Mouse (Mus musculus) midbrain, embryonic 10.5 days (tissue): ENCODE measurements around the gene Plxna2. TPM values are rescaled to one million over a fixed set of nuclear protein-coding genes. Genes with fewer than 3 reads are reported as not detected.

Experiments
- DNase-seq: peaks from one replicate; pipeline ENCODE4 v3.0.0-alpha.2; 2017; ENCODE audit warnings: low spot score
- H3K27ac ChIP-seq: fragments of 300-500 bp; sonication (generic); replicated peaks from 2 replicates; pipeline ENCODE4 v1.5.1; 2016; ENCODE audit warnings: mild to moderate bottlenecking
- H3K27me3 ChIP-seq: fragments of 300-500 bp; sonication (generic); 2 replicates; pipeline ENCODE4 v1.6.1; 2016; ENCODE audit warnings: low read depth, mild to moderate bottlenecking; ENCODE audit not compliant: poor library complexity, severe bottlenecking
- H3K36me3 ChIP-seq: fragments of 300-500 bp; sonication (generic); 2 replicates; pipeline ENCODE4 v1.6.1; 2016; ENCODE audit warnings: mild to moderate bottlenecking, moderate library complexity
- H3K4me1 ChIP-seq: fragments of 300-500 bp; sonication (generic); 2 replicates; pipeline ENCODE4 v1.6.1; 2016
- H3K4me3 ChIP-seq: fragments of 300-500 bp; sonication (generic); 2 replicates; pipeline ENCODE4 v1.5.1; 2016; ENCODE audit warnings: mild to moderate bottlenecking, moderate library complexity
- H3K9me3 ChIP-seq: fragments of 300-500 bp; sonication (generic); replicated peaks from 2 replicates; pipeline ENCODE4 v1.6.1; 2016; ENCODE audit warnings: mild to moderate bottlenecking
- WGBS: fragments of 180-500 bp; shearing (Covaris S2); methylation state at CpG from one replicate; pipeline ENCODE4 v1.1.7; 2016; 5-methylcytosine and 5-hydroxymethylcytosine counted together
- polyA plus RNA-seq: library from polyadenylated mRNA; unstranded; fragments of >200 nt; fragmentation: Nextera tagmentation; extraction: Ambion mirVana; gene quantifications from 2 replicates; pipeline ENCODE4 v1.2.1, GENCODE M21; 2016

Plxna2 gene
- polyA plus RNA-seq, 1 experiment from 2014 or later = 9.2 TPM

GRCm38 (mm10) chr1:194626109-194626508, 8.1 kb downstream of the Plxna2 start:
- Histone ChIP-seq H3K36me3 (no peaks in the 10 kb centered on the region), H3K4me1 (peaks cover 100% of the 10 kb centered on the region), H3K4me3 (no peak overlapping the region), H3K9me3 (no peaks in the 10 kb centered on the region), H3K27me3 (peaks cover 19% of the 10 kb centered on the region; the same call in 1 of the 2 replicates), H3K27ac (no peak overlapping the region)
- WGBS = 94% methylated on average over 2 of the region's 2 CpGs
- no peak for DNase-seq

- Histone ChIP-seq H3K27ac (peak overlapping the region; percentile 78; the same call in 1 of the 2 replicates), H3K4me3 (no peak overlapping the region), H3K4me1 (peaks cover 100% of the 10 kb centered on the region), H3K36me3 (no peaks in the 10 kb centered on the region), H3K27me3 (peaks cover 12% of the 10 kb centered on the region; the same call in 1 of the 2 replicates), H3K9me3 (no peaks in the 10 kb centered on the region)
- no peak for DNase-seq
Measured at GRCm38 (mm10) chr1:194627286-194627685, 9.3 kb downstream of the Plxna2 start.

GRCm38 (mm10) chr1:194629135-194629689, 11.2 kb downstream of the Plxna2 start:
- Histone ChIP-seq H3K4me3 (no peak overlapping the region), H3K27me3 (0 out of 2 replicates have a peak, but pooled peaks cover 18% of the 10 kb centered on the region), H3K4me1 (peaks cover 84% of the 10 kb centered on the region), H3K27ac (peak overlapping the region; percentile 78), H3K9me3 (no peaks in the 10 kb centered on the region), H3K36me3 (no peaks in the 10 kb centered on the region)
- 6% methylated on average over 2 of the region's 2 CpGs for WGBS
- peak; percentile 74 for DNase-seq

GRCm38 (mm10) chr1:194630498-194631056, 12.6 kb downstream of the Plxna2 start:
- WGBS = 56% methylated on average over 1 of the region's 1 CpGs
- Histone ChIP-seq H3K4me3 (no peak overlapping the region), H3K4me1 (peaks cover 79% of the 10 kb centered on the region), H3K9me3 (no peaks in the 10 kb centered on the region), H3K27ac (peak overlapping the region; percentile 78), H3K36me3 (no peaks in the 10 kb centered on the region), H3K27me3 (0 out of 2 replicates have a peak, but pooled peaks cover 16% of the 10 kb centered on the region)
- DNase-seq = no peak

GRCm38 (mm10) chr1:194631574-194631973, 13.6 kb downstream of the Plxna2 start:
- Histone ChIP-seq H3K4me1 (peaks cover 76% of the 10 kb centered on the region), H3K4me3 (no peak overlapping the region), H3K27ac (peak overlapping the region; percentile 17; the same call in 1 of the 2 replicates), H3K36me3 (no peaks in the 10 kb centered on the region), H3K27me3 (0 out of 2 replicates have a peak, but pooled peaks cover 6% of the 10 kb centered on the region), H3K9me3 (no peaks in the 10 kb centered on the region)
- no peak for DNase-seq
- WGBS = 15% methylated on average over 1 of the region's 1 CpGs

GRCm38 (mm10) chr1:194632029-194632428, 14.0 kb downstream of the Plxna2 start:
- no peak for DNase-seq
- 91% methylated on average over 1 of the region's 1 CpGs for WGBS
- Histone ChIP-seq H3K4me3 (no peak overlapping the region), H3K27ac (peak overlapping the region; percentile 17; the same call in 1 of the 2 replicates), H3K4me1 (peaks cover 76% of the 10 kb centered on the region), H3K27me3 (0 out of 2 replicates have a peak, but pooled peaks cover 6% of the 10 kb centered on the region), H3K36me3 (no peaks in the 10 kb centered on the region), H3K9me3 (no peaks in the 10 kb centered on the region)

- WGBS = 36% methylated on average over 1 of the region's 1 CpGs
- Histone ChIP-seq H3K36me3 (no peaks in the 10 kb centered on the region), H3K4me1 (peaks cover 52% of the 10 kb centered on the region), H3K27me3 (0 out of 2 replicates have a peak, but pooled peaks cover 6% of the 10 kb centered on the region), H3K27ac (peak overlapping the region; percentile 33; the same call in 1 of the 2 replicates), H3K9me3 (no peaks in the 10 kb centered on the region), H3K4me3 (no peak overlapping the region)
- no peak for DNase-seq
Measured at GRCm38 (mm10) chr1:194635411-194635810, 17.4 kb downstream of the Plxna2 start.

- 80% methylated on average over 3 of the region's 3 CpGs for WGBS
- Histone ChIP-seq H3K27me3 (0 out of 2 replicates have a peak, but pooled peaks cover 6% of the 10 kb centered on the region), H3K36me3 (no peaks in the 10 kb centered on the region), H3K9me3 (no peaks in the 10 kb centered on the region), H3K4me1 (peaks cover 47% of the 10 kb centered on the region), H3K27ac (peak overlapping the region; percentile 33; the same call in 1 of the 2 replicates), H3K4me3 (no peak overlapping the region)
- no peak for DNase-seq
Measured at GRCm38 (mm10) chr1:194635942-194636341, 17.9 kb downstream of the Plxna2 start.

GRCm38 (mm10) chr1:194637391-194638304, 19.6 kb downstream of the Plxna2 start:
- Histone ChIP-seq H3K27me3 (0 out of 2 replicates have a peak, but pooled peaks cover 6% of the 10 kb centered on the region), H3K36me3 (no peaks in the 10 kb centered on the region), H3K4me3 (no peak overlapping the region), H3K27ac (0 out of 2 replicates have a peak overlapping the region, but pooled peaks have one; percentile 28), H3K9me3 (no peaks in the 10 kb centered on the region), H3K4me1 (peaks cover 46% of the 10 kb centered on the region)
- DNase-seq = no peak
- 40% methylated on average over 5 of the region's 5 CpGs for WGBS

GRCm38 (mm10) chr1:194641601-194642301, 23.7 kb downstream of the Plxna2 start:
- Histone ChIP-seq H3K4me1 (peaks cover 32% of the 10 kb centered on the region), H3K27me3 (no peaks in the 10 kb centered on the region), H3K9me3 (no peaks in the 10 kb centered on the region), H3K36me3 (peaks cover 22% of the 10 kb centered on the region), H3K4me3 (no peak overlapping the region), H3K27ac (0 out of 2 replicates have a peak overlapping the region, but pooled peaks have one; percentile 46)
- WGBS = 78% methylated on average over 5 of the region's 5 CpGs
- no peak for DNase-seq

GRCm38 (mm10) chr1:194642302-194642787, 24.3 kb downstream of the Plxna2 start:
- peaks cover 22% of the 10 kb centered on the region for H3K36me3 ChIP-seq
- no peak for DNase-seq
- no peaks in the 10 kb centered on the region for H3K9me3 ChIP-seq
- H3K27ac ChIP-seq = peak overlapping the region; percentile 46; the same call in 1 of the 2 replicates
- H3K4me3 ChIP-seq = no peak overlapping the region
- 82% methylated on average over 1 of the region's 1 CpGs for WGBS
- no peaks in the 10 kb centered on the region for H3K27me3 ChIP-seq
- peaks cover 26% of the 10 kb centered on the region for H3K4me1 ChIP-seq

- no peak for DNase-seq
Measured at GRCm38 (mm10) chr1:194643930-194644329, 25.9 kb downstream of the Plxna2 start.

More at GRCm38 (mm10) chr1:194643930-194644329, 25.9 kb downstream of the Plxna2 start:
- 92% methylated on average over 6 of the region's 6 CpGs for WGBS
- Histone ChIP-seq H3K9me3 (no peaks in the 10 kb centered on the region), H3K4me3 (no peak overlapping the region), H3K27me3 (no peaks in the 10 kb centered on the region), H3K27ac (no peak overlapping the region), H3K36me3 (peaks cover 25% of the 10 kb centered on the region), H3K4me1 (peaks cover 24% of the 10 kb centered on the region)
